Mouse (Mus musculus) heart, embryonic 16.5 days (tissue): ENCODE measurements around the gene AC170998.1. TPM values are rescaled to one million over a fixed set of nuclear protein-coding genes. Genes with fewer than 3 reads are reported as not detected.
A peak's percentile ranks its signal among the peaks of the same experiment; 100 is the strongest.
"Not testable (repeated sequence)": the region's sequence is repeated elsewhere in the genome, so short reads cannot be mapped to it uniquely, and the experiment has no call there.

ENCODE experiments used
- ATAC-seq: fragments of 200-750 bp; cut with Nextera tagmentation; replicated peaks from 2 replicates; pipeline ENCODE4 v1.8.0; 2017; ENCODE audit warnings: moderate number of reproducible peaks; ENCODE audit not compliant: insufficient read depth, low FRiP score; ENCODE audit errors: extremely low read depth
- H3K27ac ChIP-seq: fragments of 300-500 bp; sonication (generic); 2 replicates; pipeline ENCODE4 v1.5.1; 2014; ENCODE audit warnings: mild to moderate bottlenecking, low read length, control low read depth, moderate library complexity
- H3K27me3 ChIP-seq: fragments of 300-500 bp; sonication (generic); 2 replicates; pipeline ENCODE4 v1.6.1; 2014; ENCODE audit warnings: low read length, mixed read lengths; ENCODE audit not compliant: control insufficient read depth, insufficient read depth
- H3K36me3 ChIP-seq: fragments of 300-500 bp; sonication (generic); 2 replicates; pipeline ENCODE4 v1.6.1; 2014; ENCODE audit not compliant: control insufficient read depth, insufficient read depth
- H3K4me1 ChIP-seq: fragments of 300-500 bp; sonication (generic); 2 replicates; pipeline ENCODE4 v1.6.1; 2014; ENCODE audit warnings: low read length, mixed read lengths; ENCODE audit not compliant: control insufficient read depth, insufficient read depth
- H3K4me2 ChIP-seq: fragments of 300-500 bp; sonication (generic); 2 replicates; pipeline ENCODE4 v1.6.1; 2014; ENCODE audit warnings: low read depth, mild to moderate bottlenecking, control low read depth, low read length
- H3K4me3 ChIP-seq: fragments of 300-500 bp; sonication (generic); 2 replicates; pipeline ENCODE4 v1.5.1; 2014; ENCODE audit warnings: mild to moderate bottlenecking, control low read depth, low read length
- H3K9ac ChIP-seq: fragments of 300-500 bp; sonication (generic); 2 replicates; pipeline ENCODE4 v1.6.1; 2014; ENCODE audit warnings: low read length, control low read depth
- H3K9me3 ChIP-seq: fragments of 300-500 bp; sonication (generic); replicated peaks from 2 replicates; pipeline ENCODE4 v1.6.1; 2016; ENCODE audit warnings: low read length; ENCODE audit not compliant: control insufficient read depth
- WGBS: fragments of 180-500 bp; shearing (Covaris S2); extraction: QIAGEN DNeasy Blood & Tissue Kit; methylation state at CpG from one replicate; pipeline ENCODE4 v1.1.7; 2014; 5-methylcytosine and 5-hydroxymethylcytosine counted together
- polyA plus RNA-seq: library from polyadenylated mRNA; unstranded; fragments of >200 nt; fragmentation: Nextera tagmentation; extraction: Ambion mirVana; gene quantifications from 2 replicates; pipeline ENCODE4 v1.2.1, GENCODE M21; 2015

Gene AC170998.1
- polyA plus RNA-seq, 1 experiment from 2014 or later: 2.0 TPM

DNA sequence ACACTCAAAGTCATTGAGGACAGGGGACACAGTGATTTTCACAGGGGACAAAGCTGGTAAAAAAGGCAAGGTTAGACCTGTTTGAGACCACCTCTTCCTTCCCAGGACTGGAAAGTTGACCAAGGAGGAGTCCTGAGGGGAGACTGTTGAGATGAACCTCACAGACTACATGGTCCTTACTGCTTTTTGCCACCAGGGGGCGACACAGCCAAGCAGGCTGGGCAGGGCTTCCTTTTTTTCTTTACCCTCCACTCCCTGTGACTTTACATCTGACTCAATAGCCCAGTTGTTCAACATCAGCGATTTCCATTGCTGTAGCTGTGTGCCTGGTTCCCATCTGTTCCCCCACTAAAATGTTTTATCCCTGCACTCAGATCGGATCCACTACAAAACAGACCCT lies 36.0 kb downstream of the AC170998.1 start:
- no peaks in the 10 kb centered on the region for H3K9me3 ChIP-seq
- H3K27me3 ChIP-seq: no peaks in the 10 kb centered on the region
- no peak overlapping the region for H3K4me2 ChIP-seq
- H3K4me3 ChIP-seq: no peak overlapping the region
- no peaks in the 10 kb centered on the region for H3K36me3 ChIP-seq
- no peak overlapping the region for H3K27ac ChIP-seq
- no peak overlapping the region for H3K9ac ChIP-seq
- ATAC-seq: no peak
- H3K4me1 ChIP-seq: no peaks in the 10 kb centered on the region
- WGBS: 17% methylated on average over 3 of the region's 3 CpGs

- Histone ChIP-seq H3K36me3 (no peaks in the 10 kb centered on the region), H3K4me2 (no peak overlapping the region), H3K27ac (no peak overlapping the region), H3K4me1 (peaks cover 12% of the 10 kb centered on the region), H3K9me3 (no peaks in the 10 kb centered on the region), H3K4me3 (no peak overlapping the region), H3K9ac (no peak overlapping the region), H3K27me3 (peaks cover 20% of the 10 kb centered on the region)
- no peak for ATAC-seq
- 52% methylated on average over 3 of the region's 3 CpGs for WGBS
Observed at GRCm38 (mm10) chr17:28766203-28766602, 40.3 kb downstream of the AC170998.1 start.

GRCm38 (mm10) chr17:28766781-28767515 lies 41.1 kb downstream of the AC170998.1 start:
- ATAC-seq: no peak
- Histone ChIP-seq H3K4me2 (no peak overlapping the region), H3K36me3 (no peaks in the 10 kb centered on the region), H3K27me3 (peaks cover 21% of the 10 kb centered on the region), H3K9me3 (no peaks in the 10 kb centered on the region), H3K4me3 (no peak overlapping the region), H3K9ac (no peak overlapping the region), H3K4me1 (peaks cover 12% of the 10 kb centered on the region), H3K27ac (no peak overlapping the region)
- WGBS: 74% methylated on average over 11 of the region's 11 CpGs

DNA sequence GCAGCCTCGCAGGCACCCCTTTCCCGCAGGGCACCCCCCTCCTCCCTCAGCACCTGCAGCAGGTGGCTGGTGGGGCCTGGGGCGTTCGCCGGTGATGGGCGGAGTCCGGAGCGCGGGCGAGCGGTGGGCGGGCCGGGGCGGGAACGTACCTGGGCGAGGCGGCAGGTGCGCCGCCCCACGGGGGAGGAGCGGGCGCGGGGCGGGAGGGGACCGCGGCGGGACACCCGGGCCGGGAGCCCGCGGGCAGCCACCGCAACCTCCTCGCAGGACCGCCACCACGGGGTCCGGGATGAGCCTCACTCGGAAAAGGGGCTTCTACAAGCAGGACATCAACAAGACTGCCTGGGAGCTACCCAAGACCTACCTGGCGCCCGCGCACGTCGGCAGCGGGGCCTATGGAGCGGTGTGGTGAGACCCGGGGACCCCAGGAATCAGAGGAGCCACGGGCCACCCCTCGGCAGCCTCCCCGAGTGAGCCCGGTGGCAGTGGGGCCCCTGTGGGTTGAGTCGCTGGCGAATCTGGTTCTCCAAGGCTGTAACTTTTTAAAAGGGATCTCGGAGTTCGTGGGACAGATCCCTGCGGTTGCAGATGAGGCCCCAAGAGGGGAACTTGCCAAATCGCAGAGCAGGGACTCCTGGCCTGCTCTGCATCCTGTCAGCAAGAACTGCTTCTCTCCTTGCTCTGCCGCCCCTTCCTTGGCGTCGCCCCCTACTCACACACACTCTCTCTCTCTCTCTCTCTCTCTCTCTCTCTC lies 43.4 kb downstream of the AC170998.1 start, which contains the start of gene Mapk13:
Gene Mapk13 (plus strand): TSS at position 177 of the 754 bp plus-strand sequence.
- Histone ChIP-seq H3K27ac (no peak within 1 kb of the TSS), H3K4me1 (peaks cover 12% of the 10 kb centered on the region), H3K27me3 (peaks cover 21% of the 10 kb centered on the region), H3K9me3 (no peaks in the 10 kb centered on the region), H3K4me2 (peak within 1 kb of the TSS; percentile 86), H3K36me3 (no peaks in the 10 kb centered on the region), H3K9ac (peak within 1 kb of the TSS; percentile 61), H3K4me3 (peak within 1 kb of the TSS; percentile 49)
- no peak; the same call in 1 of the 2 replicates for ATAC-seq
- WGBS: 1% methylated on average over 57 of the region's 58 CpGs

- no peaks in the 10 kb centered on the region for H3K9me3 ChIP-seq
- H3K9ac ChIP-seq: peak overlapping the region; percentile 61
- peak overlapping the region; percentile 49 for H3K4me3 ChIP-seq
- peak overlapping the region; percentile 86 for H3K4me2 ChIP-seq
- ATAC-seq: no peak; the same call in 1 of the 2 replicates
- H3K27me3 ChIP-seq: peaks cover 21% of the 10 kb centered on the region
- no peaks in the 10 kb centered on the region for H3K36me3 ChIP-seq
- peaks cover 12% of the 10 kb centered on the region for H3K4me1 ChIP-seq
- no peak overlapping the region for H3K27ac ChIP-seq
- 3% methylated on average over 24 of the region's 24 CpGs for WGBS
Observed at GRCm38 (mm10) chr17:28769875-28770421, 44.1 kb downstream of the AC170998.1 start.

DNA sequence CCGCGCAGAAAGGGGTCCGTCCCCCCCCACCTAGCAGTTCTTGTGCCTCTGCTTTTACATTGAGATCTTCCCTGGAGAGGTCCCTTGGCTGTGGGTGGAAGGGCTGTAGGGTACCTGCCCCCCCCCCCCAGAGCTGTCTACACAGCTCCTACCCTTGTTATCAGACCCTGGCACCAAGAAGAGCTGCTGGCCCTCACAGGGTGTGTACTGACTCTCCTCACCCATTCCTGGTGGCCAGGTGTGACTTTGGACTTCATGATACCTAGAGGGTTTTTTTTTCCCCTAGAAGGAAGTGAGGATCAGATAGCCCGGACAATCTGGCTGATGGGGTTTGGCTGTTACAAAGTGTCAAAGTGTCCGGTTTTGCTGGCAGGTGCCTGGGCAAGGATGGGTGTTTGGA lies 45.4 kb downstream of the AC170998.1 start:
- Histone ChIP-seq H3K9ac (no peak overlapping the region), H3K27me3 (peaks cover 21% of the 10 kb centered on the region), H3K4me3 (no peak overlapping the region), H3K36me3 (no peaks in the 10 kb centered on the region), H3K9me3 (no peaks in the 10 kb centered on the region), H3K4me1 (peaks cover 12% of the 10 kb centered on the region), H3K4me2 (no peak overlapping the region), H3K27ac (no peak overlapping the region)
- WGBS: 84% methylated on average over 5 of the region's 5 CpGs
- ATAC-seq: no peak

DNA sequence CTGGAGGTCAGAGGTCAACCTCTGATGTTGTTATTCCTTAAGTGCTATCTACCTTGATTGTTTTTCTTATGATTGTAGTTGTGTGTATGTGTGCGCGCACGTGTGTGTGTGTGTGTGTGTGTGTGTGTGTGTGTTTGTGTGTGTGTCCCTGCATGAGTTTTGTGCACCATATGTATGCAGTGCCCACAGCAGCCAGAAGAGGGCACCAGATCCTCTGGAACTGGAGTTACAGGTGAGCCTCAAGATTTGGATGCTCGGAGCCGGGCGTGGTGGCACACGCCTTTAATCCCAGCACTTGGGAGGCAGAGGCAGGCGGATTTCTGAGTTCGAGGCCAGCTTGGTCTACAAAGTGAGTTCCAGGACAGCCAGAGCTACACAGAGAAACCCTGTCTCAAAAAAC lies 48.4 kb downstream of the AC170998.1 start:
- not testable (repeated sequence) for H3K4me2 ChIP-seq, H3K36me3 ChIP-seq, H3K27ac ChIP-seq, ATAC-seq, H3K4me1 ChIP-seq, H3K9ac ChIP-seq, H3K9me3 ChIP-seq, H3K4me3 ChIP-seq
- 94% methylated on average over 8 of the region's 9 CpGs for WGBS
- peaks cover 11% of the 10 kb centered on the region for H3K27me3 ChIP-seq

DNA sequence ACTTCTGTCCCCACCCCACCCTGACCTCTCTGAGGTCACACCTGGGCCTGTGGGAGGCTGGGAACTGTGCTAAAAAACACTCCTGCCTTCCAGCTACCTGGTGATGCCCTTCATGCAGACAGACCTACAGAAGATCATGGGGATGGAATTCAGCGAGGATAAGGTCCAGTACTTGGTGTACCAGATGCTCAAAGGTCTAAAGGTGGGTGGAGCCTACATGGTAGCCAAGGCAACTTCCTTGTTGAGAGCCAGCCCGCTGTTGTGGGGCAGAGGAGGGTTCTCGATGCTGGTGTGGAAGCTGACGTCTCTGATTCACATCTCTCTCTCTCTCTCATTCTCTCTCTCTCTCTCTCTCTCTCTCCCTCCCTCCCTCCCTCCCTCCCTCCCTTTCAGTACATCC lies 49.3 kb downstream of the AC170998.1 start:
- WGBS: 74% methylated on average over 4 of the region's 4 CpGs
- Histone ChIP-seq H3K9me3 (peaks cover 4% of the 10 kb centered on the region; the same call in 1 of the 2 replicates), H3K4me2 (no peak overlapping the region), H3K4me3 (no peak overlapping the region), H3K27ac (no peak overlapping the region), H3K4me1 (peaks cover 1% of the 10 kb centered on the region), H3K27me3 (peaks cover 10% of the 10 kb centered on the region), H3K36me3 (no peaks in the 10 kb centered on the region), H3K9ac (no peak overlapping the region)
- no peak for ATAC-seq
